Mouse (Mus musculus): Measurements from ENCODE around the gene Ezh1. TPM values are rescaled to one million over a fixed set of nuclear protein-coding genes. Genes with fewer than 3 reads are reported as not detected.
"Not testable (repeated sequence)": the region's sequence is repeated elsewhere in the genome, so short reads cannot be mapped to it uniquely, and the experiment has no call there.

The Ezh1 gene
- polyA plus RNA-seq, 1 experiment = 0.74 TPM

- peaks cover 94% of the 10 kb centered on the region for H3K27me3 ChIP-seq (ENCODE audit: control insufficient read depth)
- H3K4me1 ChIP-seq (ENCODE audit: control insufficient read depth) = peaks cover 12% of the 10 kb centered on the region
- peaks cover 2% of the 10 kb centered on the region; the same call in 1 of the 2 replicates for H3K9me3 ChIP-seq (ENCODE audit: control insufficient read depth, low read length)
- TF ChIP-seq TAL1 (IDR thresholded peaks at IDR 0.05; ENCODE audit: low read length) (no peak), GATA1 (IDR thresholded peaks at IDR 0.05; ENCODE audit: low read length) (no peak)
- no peak overlapping the region for H3K4me3 ChIP-seq (replicated peaks)
- H3K36me3 ChIP-seq (ENCODE audit: control insufficient read depth) = peaks cover 5% of the 10 kb centered on the region; the same call in 1 of the 2 replicates
Observed at GRCm38 (mm10) chr11:101163476-101164350, 62.5 kb downstream of the Ezh1 start.

- no peak overlapping the region for H3K4me3 ChIP-seq (replicated peaks)
- H3K27me3 ChIP-seq (ENCODE audit: control insufficient read depth) = peaks cover 93% of the 10 kb centered on the region
- peaks cover 2% of the 10 kb centered on the region; the same call in 1 of the 2 replicates for H3K9me3 ChIP-seq (ENCODE audit: control insufficient read depth, low read length)
- peaks cover 4% of the 10 kb centered on the region; the same call in 1 of the 2 replicates for H3K36me3 ChIP-seq (ENCODE audit: control insufficient read depth)
- H3K4me1 ChIP-seq (ENCODE audit: control insufficient read depth) = peaks cover 12% of the 10 kb centered on the region
- no peak for TF ChIP-seq GATA1 (IDR thresholded peaks at IDR 0.05; ENCODE audit: low read length)
- TF ChIP-seq TAL1 (IDR thresholded peaks at IDR 0.05; ENCODE audit: low read length) = no peak
Observed at GRCm38 (mm10) chr11:101162772-101163171, 63.5 kb downstream of the Ezh1 start.

GRCm38 (mm10) chr11:101162301-101162700, 64.0 kb downstream of the Ezh1 start:
- H3K36me3 ChIP-seq (ENCODE audit: control insufficient read depth) = no peaks in the 10 kb centered on the region; the same call in 1 of the 2 replicates
- H3K4me3 ChIP-seq (replicated peaks) = no peak overlapping the region
- H3K4me1 ChIP-seq (ENCODE audit: control insufficient read depth) = peaks cover 12% of the 10 kb centered on the region
- peaks cover 93% of the 10 kb centered on the region for H3K27me3 ChIP-seq (ENCODE audit: control insufficient read depth)
- TF ChIP-seq TAL1 (IDR thresholded peaks at IDR 0.05; ENCODE audit: low read length) (no peak), GATA1 (IDR thresholded peaks at IDR 0.05; ENCODE audit: low read length) (no peak)
- H3K9me3 ChIP-seq (ENCODE audit: control insufficient read depth, low read length) = peaks cover 2% of the 10 kb centered on the region; the same call in 1 of the 2 replicates

- Histone ChIP-seq H3K9me3 (ENCODE audit: control insufficient read depth, low read length) (peaks cover 2% of the 10 kb centered on the region; the same call in 1 of the 2 replicates), H3K27me3 (ENCODE audit: control insufficient read depth) (peaks cover 91% of the 10 kb centered on the region), H3K4me1 (ENCODE audit: control insufficient read depth) (peaks cover 12% of the 10 kb centered on the region), H3K36me3 (ENCODE audit: control insufficient read depth) (no peaks in the 10 kb centered on the region; the same call in 1 of the 2 replicates), H3K4me3 (replicated peaks) (no peak overlapping the region)
- no peak for TF ChIP-seq TAL1 (IDR thresholded peaks at IDR 0.05; ENCODE audit: low read length)
- no peak for TF ChIP-seq GATA1 (IDR thresholded peaks at IDR 0.05; ENCODE audit: low read length)
Observed at GRCm38 (mm10) chr11:101161551-101161950, 64.7 kb downstream of the Ezh1 start.

- H3K4me3 ChIP-seq (replicated peaks); H3K9me3 ChIP-seq (ENCODE audit: control insufficient read depth, low read length); H3K36me3 ChIP-seq (ENCODE audit: control insufficient read depth): not testable (repeated sequence)
- Histone ChIP-seq H3K27me3 (ENCODE audit: control insufficient read depth) (peaks cover 91% of the 10 kb centered on the region), H3K4me1 (ENCODE audit: control insufficient read depth) (peaks cover 12% of the 10 kb centered on the region)
Observed at GRCm38 (mm10) chr11:101160981-101161505, 65.2 kb downstream of the Ezh1 start.

GRCm38 (mm10) chr11:101160151-101160550, 66.1 kb downstream of the Ezh1 start:
- H3K27me3 ChIP-seq (ENCODE audit: control insufficient read depth) = peaks cover 91% of the 10 kb centered on the region
- not testable (repeated sequence) for H3K36me3 ChIP-seq (ENCODE audit: control insufficient read depth); H3K9me3 ChIP-seq (ENCODE audit: control insufficient read depth, low read length); H3K4me3 ChIP-seq (replicated peaks)
- H3K4me1 ChIP-seq (ENCODE audit: control insufficient read depth) = peaks cover 15% of the 10 kb centered on the region

GRCm38 (mm10) chr11:101155728-101156371, 70.4 kb downstream of the Ezh1 start, which contains the start of gene Tubg2:
TSS of gene Tubg2 (plus strand) at chr11:101155907.
- peaks cover 3% of the 10 kb centered on the region; the same call in 1 of the 2 replicates for H3K4me1 ChIP-seq (ENCODE audit: control insufficient read depth)
- H3K27me3 ChIP-seq (ENCODE audit: control insufficient read depth) = peaks cover 57% of the 10 kb centered on the region
- H3K9me3 ChIP-seq (ENCODE audit: control insufficient read depth, low read length) = no peaks in the 10 kb centered on the region
- H3K36me3 ChIP-seq (ENCODE audit: control insufficient read depth) = no peaks in the 10 kb centered on the region
- H3K4me3 ChIP-seq (replicated peaks) = no peak within 1 kb of the TSS
- TF ChIP-seq TAL1 (IDR thresholded peaks at IDR 0.05; ENCODE audit: low read length) (no peak), GATA1 (IDR thresholded peaks at IDR 0.05; ENCODE audit: low read length) (no peak)

GRCm38 (mm10) chr11:101155151-101155550, 71.1 kb downstream of the Ezh1 start:
- Histone ChIP-seq H3K9me3 (ENCODE audit: control insufficient read depth, low read length) (no peaks in the 10 kb centered on the region), H3K4me3 (replicated peaks) (no peak overlapping the region), H3K27me3 (ENCODE audit: control insufficient read depth) (peaks cover 54% of the 10 kb centered on the region), H3K4me1 (ENCODE audit: control insufficient read depth) (peaks cover 3% of the 10 kb centered on the region; the same call in 1 of the 2 replicates), H3K36me3 (ENCODE audit: control insufficient read depth) (no peaks in the 10 kb centered on the region)
- TF ChIP-seq GATA1 (IDR thresholded peaks at IDR 0.05; ENCODE audit: low read length) = no peak
- no peak for TF ChIP-seq TAL1 (IDR thresholded peaks at IDR 0.05; ENCODE audit: low read length)

GRCm38 (mm10) chr11:101154648-101155047, 71.6 kb downstream of the Ezh1 start:
- Histone ChIP-seq H3K9me3 (ENCODE audit: control insufficient read depth, low read length) (no peaks in the 10 kb centered on the region), H3K4me3 (replicated peaks) (no peak overlapping the region), H3K27me3 (ENCODE audit: control insufficient read depth) (peaks cover 51% of the 10 kb centered on the region), H3K36me3 (ENCODE audit: control insufficient read depth) (no peaks in the 10 kb centered on the region), H3K4me1 (ENCODE audit: control insufficient read depth) (peaks cover 3% of the 10 kb centered on the region; the same call in 1 of the 2 replicates)
- no peak for TF ChIP-seq TAL1 (IDR thresholded peaks at IDR 0.05; ENCODE audit: low read length)
- no peak for TF ChIP-seq GATA1 (IDR thresholded peaks at IDR 0.05; ENCODE audit: low read length)

Measured in erythroblast, embryonic 14.5 days (primary cell).